Mouse (Mus musculus) limb, embryonic 15.5 days (tissue): ENCODE data around the gene Bpifa1. TPM values are rescaled to one million over a fixed set of nuclear protein-coding genes. Genes with fewer than 3 reads are reported as not detected.
"Not testable (repeated sequence)": the region's sequence is repeated elsewhere in the genome, so short reads cannot be mapped to it uniquely, and the experiment has no call there.

Source experiments
- ATAC-seq: fragments of 200-750 bp; cut with Nextera tagmentation; 2 replicates; pipeline ENCODE4 v1.8.0; 2017; ENCODE audit warnings: low read depth, moderate TSS enrichment; ENCODE audit not compliant: insufficient number of reproducible peaks, low FRiP score, low TSS enrichment
- H3K27ac ChIP-seq: fragments of 300-500 bp; sonication (generic); 2 replicates; pipeline ENCODE4 v1.5.1; 2015; ENCODE audit warnings: moderate library complexity, mild to moderate bottlenecking, inconsistent platforms
- H3K27me3 ChIP-seq: fragments of 300-500 bp; sonication (generic); 2 replicates; pipeline ENCODE4 v1.6.1; 2015; ENCODE audit warnings: inconsistent platforms
- H3K36me3 ChIP-seq: fragments of 300-500 bp; sonication (generic); 2 replicates; pipeline ENCODE4 v1.6.1; 2015; ENCODE audit warnings: inconsistent platforms
- H3K4me1 ChIP-seq: fragments of 300-500 bp; sonication (generic); 2 replicates; pipeline ENCODE4 v1.6.1; 2015; ENCODE audit warnings: inconsistent platforms
- H3K4me2 ChIP-seq: fragments of 300-500 bp; sonication (generic); 2 replicates; pipeline ENCODE4 v1.6.1; 2015; ENCODE audit warnings: mild to moderate bottlenecking, inconsistent platforms
- H3K4me3 ChIP-seq: fragments of 300-500 bp; sonication (generic); 2 replicates; pipeline ENCODE4 v1.5.1; 2015; ENCODE audit warnings: mild to moderate bottlenecking, inconsistent platforms
- H3K9ac ChIP-seq: fragments of 300-500 bp; sonication (generic); 2 replicates; pipeline ENCODE4 v1.6.1; 2015; ENCODE audit warnings: inconsistent platforms
- H3K9me3 ChIP-seq: fragments of 300-500 bp; sonication (generic); 2 replicates; pipeline ENCODE4 v1.6.1; 2016; ENCODE audit warnings: inconsistent platforms
- WGBS: fragments of 180-500 bp; shearing (Covaris S2); methylation state at CpG from one replicate; pipeline ENCODE4 v1.1.7; 2015; 5-methylcytosine and 5-hydroxymethylcytosine counted together
- polyA plus RNA-seq: library from polyadenylated mRNA; unstranded; fragments of >200 nt; fragmentation: Nextera tagmentation; extraction: Ambion mirVana; gene quantifications from 2 replicates; pipeline ENCODE4 v1.2.1, GENCODE M21; 2015

Bpifa1 gene
- polyA plus RNA-seq, 1 experiment from 2014 or later: not detected

DNA sequence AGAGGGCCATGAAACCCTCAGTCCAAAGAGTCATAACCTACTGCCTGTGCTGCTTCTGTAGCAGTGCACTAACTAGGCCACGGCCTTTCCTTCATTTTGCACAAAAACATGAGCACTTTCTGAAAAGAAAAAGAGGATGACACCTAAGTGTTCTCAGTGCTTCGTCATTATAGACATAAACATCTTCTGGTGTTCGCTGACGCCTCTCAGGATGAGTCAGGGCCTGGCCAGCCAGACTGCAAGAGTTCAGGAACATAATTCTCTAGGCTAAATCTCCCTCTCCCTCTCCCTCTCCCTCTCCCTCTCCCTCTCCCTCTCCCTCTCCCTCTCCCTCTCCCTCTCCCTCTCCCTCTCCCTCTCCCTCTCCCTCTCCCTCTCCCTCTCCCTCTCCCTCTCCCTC lies 40.4 kb downstream of the Bpifa1 start:
- WGBS: 70% methylated on average over 4 of the region's 4 CpGs
- not testable (repeated sequence) for H3K4me2 ChIP-seq, H3K4me3 ChIP-seq, H3K4me1 ChIP-seq, H3K27me3 ChIP-seq, ATAC-seq, H3K27ac ChIP-seq, H3K9me3 ChIP-seq, H3K9ac ChIP-seq, H3K36me3 ChIP-seq

DNA sequence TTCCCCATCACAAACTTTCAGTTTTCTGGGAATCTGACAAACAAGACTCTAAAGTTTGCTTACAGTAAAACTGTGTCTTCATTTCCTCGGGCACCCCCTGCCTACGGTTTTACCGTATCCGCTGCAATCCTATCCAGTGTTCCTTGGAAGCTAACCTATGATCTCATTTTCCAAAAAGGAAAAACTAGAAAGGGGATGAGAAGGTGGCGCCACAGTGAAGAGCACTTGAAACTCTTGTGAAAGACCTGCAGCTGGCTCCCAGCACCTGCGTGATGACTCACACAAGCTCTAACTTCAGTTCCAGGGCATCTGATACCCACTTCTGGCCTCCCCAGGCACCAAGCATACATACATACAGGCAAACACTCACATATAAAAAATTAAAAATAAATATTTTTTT lies 42.6 kb downstream of the Bpifa1 start:
- Histone ChIP-seq H3K4me3 (no peak overlapping the region), H3K4me1 (0 out of 2 replicates have a peak, but pooled peaks cover 3% of the 10 kb centered on the region), H3K9ac (no peak overlapping the region), H3K27ac (no peak overlapping the region), H3K27me3 (no peaks in the 10 kb centered on the region), H3K36me3 (no peaks in the 10 kb centered on the region), H3K9me3 (no peaks in the 10 kb centered on the region), H3K4me2 (no peak overlapping the region)
- ATAC-seq: no peak
- WGBS: 85% methylated on average over 6 of the region's 6 CpGs

DNA sequence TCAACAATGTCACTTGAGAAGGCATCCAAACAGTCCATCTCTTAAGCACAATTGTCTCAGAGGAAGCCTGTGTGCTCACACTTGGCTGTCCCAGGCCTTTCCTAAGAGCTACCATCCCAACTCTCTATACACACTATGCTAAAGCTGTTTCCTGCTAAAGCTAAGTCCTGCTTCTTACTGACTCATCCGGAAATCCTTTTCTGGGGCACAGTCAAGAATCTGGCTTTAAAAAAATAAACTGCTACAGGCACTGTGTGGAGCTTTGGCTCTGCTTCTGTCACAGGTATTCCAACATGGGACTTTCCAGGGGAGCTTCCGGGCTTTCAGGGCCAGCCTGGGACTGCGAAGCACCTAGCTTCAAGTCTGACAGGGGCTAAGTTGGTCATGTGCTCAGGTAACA lies 43.1 kb downstream of the Bpifa1 start:
- H3K27me3 ChIP-seq: no peaks in the 10 kb centered on the region
- no peak overlapping the region for H3K9ac ChIP-seq
- no peak overlapping the region for H3K4me2 ChIP-seq
- H3K36me3 ChIP-seq: no peaks in the 10 kb centered on the region
- ATAC-seq: no peak
- 70% methylated on average over 3 of the region's 3 CpGs for WGBS
- 0 out of 2 replicates have a peak, but pooled peaks cover 3% of the 10 kb centered on the region for H3K4me1 ChIP-seq
- no peak overlapping the region for H3K27ac ChIP-seq
- H3K9me3 ChIP-seq: no peaks in the 10 kb centered on the region
- no peak overlapping the region for H3K4me3 ChIP-seq

DNA sequence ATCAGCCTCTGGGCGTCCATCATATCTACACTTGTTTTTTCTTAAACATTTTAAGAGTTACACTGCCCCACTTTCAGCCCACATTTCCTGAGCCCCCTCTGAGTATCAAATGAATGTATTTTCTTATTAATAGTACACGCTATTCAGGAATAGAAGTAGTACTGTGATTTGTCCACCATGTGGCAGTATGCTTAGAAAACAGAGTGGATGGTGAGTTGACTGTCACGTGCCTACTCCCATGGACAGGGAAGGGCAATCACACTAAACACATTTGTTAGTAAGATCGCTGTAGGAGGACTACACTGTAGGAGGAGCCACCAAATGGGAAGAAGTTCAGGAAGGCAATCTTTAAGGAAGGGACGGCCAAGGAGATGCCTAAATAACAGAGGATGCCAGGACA lies 44.8 kb downstream of the Bpifa1 start:
- ATAC-seq: no peak
- WGBS: 42% methylated on average over 5 of the region's 5 CpGs
- H3K36me3 ChIP-seq: no peaks in the 10 kb centered on the region

DNA sequence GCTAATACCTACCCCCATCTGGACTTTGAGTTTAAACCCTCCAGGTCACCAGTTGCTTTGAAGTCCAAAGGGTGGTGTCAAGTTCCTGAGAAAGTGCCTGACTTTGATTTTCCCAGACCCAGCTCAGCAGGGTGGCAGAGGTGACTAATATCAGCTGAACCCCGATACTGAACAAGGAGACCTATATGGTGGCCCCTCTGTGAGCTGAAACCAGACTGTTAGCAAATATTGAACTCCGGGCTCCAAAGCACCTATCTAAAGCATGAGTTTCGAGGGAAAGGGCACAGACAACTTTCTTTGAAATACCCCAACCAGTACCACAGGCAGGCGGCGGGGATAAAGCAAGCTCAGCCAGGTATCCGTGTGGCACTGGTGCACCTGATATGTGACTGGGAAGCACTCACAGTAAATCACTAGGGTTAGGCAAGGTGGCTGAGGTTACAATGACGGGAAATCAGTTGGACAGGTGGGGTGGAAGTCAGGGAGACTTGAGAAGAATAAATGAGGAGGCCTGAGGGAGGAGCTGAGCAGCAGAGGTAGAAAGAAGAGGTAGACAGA lies 47.3 kb downstream of the Bpifa1 start:
- no peak overlapping the region for H3K4me2 ChIP-seq
- H3K4me3 ChIP-seq: no peak overlapping the region
- no peaks in the 10 kb centered on the region for H3K27me3 ChIP-seq
- 71% methylated on average over 7 of the region's 7 CpGs for WGBS
- H3K27ac ChIP-seq: no peak overlapping the region
- no peaks in the 10 kb centered on the region for H3K36me3 ChIP-seq
- no peak for ATAC-seq
- no peaks in the 10 kb centered on the region for H3K9me3 ChIP-seq
- no peak overlapping the region for H3K9ac ChIP-seq
- H3K4me1 ChIP-seq: no peaks in the 10 kb centered on the region

More for the DNA sequence above, 44.8 kb downstream of the Bpifa1 start:
- Histone ChIP-seq H3K27me3 (no peaks in the 10 kb centered on the region), H3K9ac (no peak overlapping the region), H3K4me3 (no peak overlapping the region), H3K27ac (no peak overlapping the region), H3K4me1 (0 out of 2 replicates have a peak, but pooled peaks cover 3% of the 10 kb centered on the region), H3K9me3 (no peaks in the 10 kb centered on the region), H3K4me2 (no peak overlapping the region)

DNA sequence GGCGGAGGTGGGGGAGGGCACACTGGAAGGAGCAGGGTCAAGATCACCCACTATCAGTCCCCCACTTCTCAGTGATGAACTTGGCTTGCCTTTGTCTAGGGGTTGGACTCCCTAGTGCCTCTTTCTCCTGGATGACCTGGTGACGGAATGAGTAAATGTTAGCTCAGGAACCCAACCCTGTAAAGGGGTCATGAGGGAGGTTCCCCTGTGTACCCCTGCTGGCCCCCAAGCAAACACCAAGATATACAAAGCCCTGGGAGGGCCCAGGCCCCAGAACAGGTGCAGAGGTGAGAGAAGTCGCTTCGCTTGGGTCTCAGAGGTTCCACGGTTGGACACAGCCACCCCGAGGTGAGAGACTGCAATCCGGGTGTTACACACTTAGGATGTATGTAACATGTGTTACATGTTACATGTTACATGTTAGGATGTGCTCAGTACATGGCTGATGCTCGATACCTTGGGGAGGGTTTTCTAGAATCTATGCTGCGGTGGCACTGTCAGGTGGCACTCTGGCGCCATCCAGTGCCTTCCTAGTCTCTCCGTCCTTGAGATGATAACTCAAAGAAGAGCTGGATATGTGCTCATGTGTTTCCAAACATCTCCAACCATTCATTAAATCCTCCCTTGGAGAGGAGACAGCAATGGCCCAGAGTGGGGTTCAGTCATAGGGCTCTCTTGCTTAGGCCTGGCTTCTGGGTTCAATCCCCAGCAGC lies 48.0 kb downstream of the Bpifa1 start, which contains the start of gene Bpifb1:
Gene Bpifb1, plus strand, starts transcription at position 273 of the 713 bp plus-strand sequence.
- Histone ChIP-seq H3K27me3 (no peaks in the 10 kb centered on the region), H3K36me3 (no peaks in the 10 kb centered on the region), H3K9ac (no peak within 1 kb of the TSS), H3K4me3 (no peak within 1 kb of the TSS), H3K4me2 (no peak within 1 kb of the TSS), H3K27ac (no peak within 1 kb of the TSS), H3K9me3 (no peaks in the 10 kb centered on the region), H3K4me1 (no peaks in the 10 kb centered on the region)
- no peak for ATAC-seq
- 81% methylated on average over 11 of the region's 11 CpGs for WGBS

DNA sequence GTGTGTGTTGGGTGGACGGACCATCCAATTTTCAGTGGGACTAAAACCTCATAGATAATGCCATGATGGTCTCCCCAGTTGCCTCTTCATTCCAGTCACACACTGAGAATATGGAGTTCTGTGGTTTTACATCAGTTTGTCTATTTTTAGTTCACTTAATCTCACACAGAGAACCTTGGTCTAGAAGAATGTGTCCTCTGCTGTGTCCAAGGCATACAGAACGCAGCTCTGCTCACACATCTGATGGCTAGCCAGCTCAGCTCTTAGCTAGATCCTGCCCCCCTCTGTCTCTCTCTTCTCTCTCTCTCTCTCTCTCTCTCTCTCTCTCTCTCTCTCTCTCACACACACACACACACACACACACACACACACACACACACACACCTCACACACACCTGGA lies 49.5 kb downstream of the Bpifa1 start:
- Histone ChIP-seq H3K36me3 (no peaks in the 10 kb centered on the region), H3K9ac (no peak overlapping the region), H3K4me1 (no peaks in the 10 kb centered on the region), H3K27me3 (no peaks in the 10 kb centered on the region), H3K4me3 (no peak overlapping the region), H3K9me3 (no peaks in the 10 kb centered on the region), H3K27ac (no peak overlapping the region), H3K4me2 (no peak overlapping the region)
- WGBS: 45% methylated on average over 2 of the region's 2 CpGs
- ATAC-seq: no peak

DNA sequence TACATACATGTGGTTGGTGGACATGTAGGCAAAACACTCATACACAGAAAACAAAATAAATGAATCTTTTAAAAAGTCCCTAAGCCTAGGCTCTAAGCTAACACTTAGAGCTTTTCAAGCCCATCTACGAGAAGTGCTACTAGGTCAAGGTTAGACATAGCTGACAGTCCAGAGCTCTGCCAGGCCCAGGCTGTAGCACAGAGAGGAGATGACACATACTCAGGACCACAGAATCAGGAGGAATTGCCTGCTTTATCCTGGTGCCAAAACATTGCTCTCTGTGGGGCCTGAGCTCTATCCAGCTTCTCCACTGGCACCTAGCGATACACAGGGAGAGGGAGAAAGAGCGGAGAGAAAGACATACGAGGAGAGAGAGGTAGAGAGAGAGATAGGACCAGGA lies 50.4 kb downstream of the Bpifa1 start:
- no peak overlapping the region for H3K4me3 ChIP-seq
- no peak for ATAC-seq
- H3K36me3 ChIP-seq: no peaks in the 10 kb centered on the region
- 84% methylated on average over 4 of the region's 4 CpGs for WGBS
- H3K27me3 ChIP-seq: no peaks in the 10 kb centered on the region
- H3K4me1 ChIP-seq: no peaks in the 10 kb centered on the region
- H3K9ac ChIP-seq: no peak overlapping the region
- no peaks in the 10 kb centered on the region for H3K9me3 ChIP-seq
- no peak overlapping the region for H3K4me2 ChIP-seq
- H3K27ac ChIP-seq: no peak overlapping the region

DNA sequence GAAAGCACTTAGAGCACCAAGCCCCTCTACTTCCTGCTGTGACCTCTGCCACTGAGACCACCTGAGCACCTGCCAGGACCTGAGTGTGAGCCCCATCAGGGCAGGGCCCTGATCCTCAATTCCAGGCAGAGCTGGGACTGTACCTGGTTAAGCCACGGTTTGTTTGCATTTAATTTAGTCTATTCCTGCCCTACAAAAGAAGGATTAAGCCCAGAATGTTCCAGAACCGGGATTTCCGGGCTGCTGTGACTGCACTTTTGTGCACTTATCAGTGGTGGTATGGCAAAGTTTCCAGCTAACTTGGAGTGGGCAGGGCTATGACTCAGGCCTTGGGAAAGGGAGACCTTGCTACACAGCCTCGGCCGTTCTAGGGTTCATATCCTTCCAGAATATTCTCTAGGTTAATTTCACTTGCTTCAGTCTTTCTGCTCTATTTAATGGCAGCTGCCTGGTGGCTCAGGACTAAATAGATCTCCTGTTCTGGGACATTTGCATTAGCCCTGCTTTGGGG lies 51.4 kb downstream of the Bpifa1 start:
- Histone ChIP-seq H3K27ac (no peak overlapping the region), H3K4me3 (no peak overlapping the region), H3K4me2 (no peak overlapping the region), H3K9me3 (no peaks in the 10 kb centered on the region), H3K4me1 (no peaks in the 10 kb centered on the region), H3K27me3 (no peaks in the 10 kb centered on the region), H3K36me3 (no peaks in the 10 kb centered on the region), H3K9ac (no peak overlapping the region)
- no peak for ATAC-seq
- 65% methylated on average over 5 of the region's 5 CpGs for WGBS

DNA sequence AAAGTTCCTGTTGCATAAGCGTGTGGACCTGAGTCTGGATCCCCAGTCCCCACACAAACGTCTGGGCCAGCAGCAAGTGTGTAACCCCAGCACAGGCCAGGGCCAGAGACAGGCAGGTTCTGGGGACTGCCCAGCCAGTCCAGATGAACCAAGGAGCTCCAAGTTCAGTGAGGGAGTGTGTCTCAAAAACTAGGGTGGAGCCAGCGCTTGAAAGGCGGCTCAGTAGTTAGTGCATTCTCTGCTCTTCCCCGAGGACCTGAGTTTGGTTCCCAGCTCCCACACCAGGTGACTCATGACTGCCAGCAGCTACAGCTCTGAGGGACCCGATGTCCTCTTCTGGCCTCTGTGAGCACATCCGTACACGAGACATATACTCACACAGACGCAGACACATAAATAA lies 54.4 kb downstream of the Bpifa1 start:
- Histone ChIP-seq H3K4me3 (no peak overlapping the region), H3K27ac (no peak overlapping the region), H3K36me3 (no peaks in the 10 kb centered on the region), H3K4me1 (no peaks in the 10 kb centered on the region), H3K4me2 (no peak overlapping the region), H3K9ac (no peak overlapping the region), H3K27me3 (no peaks in the 10 kb centered on the region), H3K9me3 (no peaks in the 10 kb centered on the region)
- ATAC-seq: no peak
- 87% methylated on average over 9 of the region's 9 CpGs for WGBS
